Mouse (Mus musculus) forebrain, embryonic 11.5 days (tissue): ENCODE measurements around the gene Cdc14b. TPM values are rescaled to one million over a fixed set of nuclear protein-coding genes. Genes with fewer than 3 reads are reported as not detected.
A peak's percentile ranks its signal among the peaks of the same experiment; 100 is the strongest.

ENCODE experiments used
- ATAC-seq: fragments of 200-750 bp; cut with Nextera tagmentation; replicated peaks from 2 replicates; pipeline ENCODE4 v1.8.0; 2017; ENCODE audit warnings: moderate TSS enrichment; ENCODE audit not compliant: low FRiP score
- DNase-seq: peaks from one replicate; pipeline ENCODE4 v3.0.0-alpha.2; 2017; ENCODE audit warnings: low spot score
- H3K27ac ChIP-seq: fragments of 300-500 bp; sonication (generic); 2 replicates; pipeline ENCODE4 v1.5.1; 2014; ENCODE audit warnings: low read depth, low read length
- H3K27me3 ChIP-seq: fragments of 300-500 bp; sonication (generic); 2 replicates; pipeline ENCODE4 v1.6.1; 2014; ENCODE audit warnings: mild to moderate bottlenecking, low read length, mixed read lengths; ENCODE audit not compliant: control insufficient read depth, insufficient read depth
- H3K36me3 ChIP-seq: fragments of 300-500 bp; sonication (generic); 2 replicates; pipeline ENCODE4 v1.6.1; 2014; ENCODE audit warnings: mild to moderate bottlenecking, low read length, moderate library complexity, mixed read lengths; ENCODE audit not compliant: control insufficient read depth, insufficient read depth
- H3K4me1 ChIP-seq: fragments of 300-500 bp; sonication (generic); replicated peaks from 2 replicates; pipeline ENCODE4 v1.6.1; 2014; ENCODE audit warnings: low read length, mixed read lengths; ENCODE audit not compliant: control insufficient read depth, insufficient read depth
- H3K4me2 ChIP-seq: fragments of 300-500 bp; sonication (generic); 2 replicates; pipeline ENCODE4 v1.6.1; 2014; ENCODE audit warnings: low read depth, mild to moderate bottlenecking, low read length, moderate library complexity, mixed read lengths; ENCODE audit not compliant: severe bottlenecking
- H3K4me3 ChIP-seq: fragments of 300-500 bp; sonication (generic); 2 replicates; pipeline ENCODE4 v1.5.1; 2014; ENCODE audit warnings: low read depth, low read length
- H3K9ac ChIP-seq: fragments of 300-500 bp; sonication (generic); 2 replicates; pipeline ENCODE4 v1.6.1; 2014; ENCODE audit warnings: low read length
- H3K9me3 ChIP-seq: fragments of 300-500 bp; sonication (generic); 2 replicates; pipeline ENCODE4 v1.6.1; 2016; ENCODE audit warnings: low read length, mixed read lengths; ENCODE audit not compliant: control insufficient read depth
- WGBS: fragments of 180-500 bp; shearing (Covaris S2); extraction: QIAGEN DNeasy Blood & Tissue Kit; methylation state at CpG from one replicate; pipeline ENCODE4 v1.1.7; 2014; 5-methylcytosine and 5-hydroxymethylcytosine counted together
- polyA plus RNA-seq: library from polyadenylated mRNA; unstranded; fragments of >200 nt; fragmentation: Nextera tagmentation; extraction: Ambion mirVana; gene quantifications from 2 replicates; pipeline ENCODE4 v1.2.1, GENCODE M21; 2014

Gene Cdc14b
- polyA plus RNA-seq, 1 experiment from 2014 or later = 13.7 TPM

GRCm38 (mm10) chr13:64153083-64153682 lies 121.9 kb downstream of the Cdc14b start, which contains the start of gene Zfp367:
Zfp367 (minus strand) TSS chr13:64153202.
- peak within 1 kb of the TSS; percentile 93 for H3K27ac ChIP-seq
- no peaks in the 10 kb centered on the region; the same call in 1 of the 2 replicates for H3K27me3 ChIP-seq
- peak within 1 kb of the TSS; percentile 92 for H3K9ac ChIP-seq
- no peaks in the 10 kb centered on the region for H3K36me3 ChIP-seq
- peak; percentile 97 for ATAC-seq
- no peaks in the 10 kb centered on the region for H3K9me3 ChIP-seq
- under 1% methylated on average over 56 of the region's 56 CpGs for WGBS
- peak; percentile 99 for DNase-seq
- peak within 1 kb of the TSS; percentile 87 for H3K4me2 ChIP-seq
- H3K4me3 ChIP-seq = peak within 1 kb of the TSS; percentile 93
- H3K4me1 ChIP-seq = peaks cover 6% of the 10 kb centered on the region

DNA sequence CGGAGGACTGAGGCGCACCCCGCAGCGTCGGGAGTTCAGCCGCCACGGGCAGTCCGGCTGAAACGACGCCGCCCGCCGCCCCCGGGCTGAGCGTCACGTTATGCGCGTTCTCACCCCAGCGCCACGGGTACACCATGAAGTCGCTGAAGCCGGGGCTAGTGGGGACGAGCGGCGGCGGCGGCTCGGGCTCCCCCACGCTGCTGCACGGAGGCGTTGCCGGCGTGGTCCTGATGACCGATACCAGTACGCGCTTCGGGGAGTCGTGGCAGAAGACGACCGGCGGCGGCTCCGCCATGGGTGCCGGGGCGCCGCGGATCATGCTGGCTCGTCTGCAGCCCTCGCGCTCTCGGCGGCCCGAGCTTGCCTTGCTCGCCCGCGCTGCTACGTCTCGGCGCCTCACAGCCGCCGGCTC lies 122.4 kb downstream of the Cdc14b start:
- Histone ChIP-seq H3K4me2 (peak overlapping the region; percentile 87), H3K36me3 (no peaks in the 10 kb centered on the region), H3K9ac (peak overlapping the region; percentile 92), H3K27me3 (no peaks in the 10 kb centered on the region; the same call in 1 of the 2 replicates), H3K9me3 (no peaks in the 10 kb centered on the region), H3K4me1 (peaks cover 6% of the 10 kb centered on the region), H3K4me3 (peak overlapping the region; percentile 93), H3K27ac (peak overlapping the region; percentile 93)
- ATAC-seq = peak; percentile 46
- peak; percentile 81 for DNase-seq
- under 1% methylated on average over 61 of the region's 61 CpGs for WGBS

DNA sequence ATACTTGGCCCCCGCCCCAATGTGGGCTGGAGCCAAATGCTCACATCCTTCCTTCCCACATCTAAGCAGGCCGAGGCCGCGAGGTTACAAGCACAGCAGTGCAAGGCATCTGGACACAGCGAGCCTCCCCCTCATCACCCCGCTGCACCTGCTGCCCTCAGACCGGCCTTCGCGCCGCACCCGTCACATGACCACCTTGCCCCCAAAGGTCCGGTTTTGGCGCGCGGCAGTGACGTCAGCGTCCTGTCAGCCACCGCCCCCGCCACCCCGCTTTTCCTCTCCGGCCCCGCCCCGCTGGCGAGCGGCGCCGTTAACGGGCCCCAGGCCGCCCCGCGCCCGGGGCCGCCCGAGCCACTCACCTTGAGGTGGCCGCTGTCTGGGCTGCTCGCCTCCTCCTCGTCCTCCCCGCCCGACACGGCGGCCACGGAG lies 122.8 kb downstream of the Cdc14b start:
- Histone ChIP-seq H3K9ac (peak overlapping the region; percentile 92), H3K27ac (peak overlapping the region; percentile 93), H3K4me3 (peak overlapping the region; percentile 93), H3K36me3 (no peaks in the 10 kb centered on the region), H3K9me3 (no peaks in the 10 kb centered on the region), H3K4me2 (peak overlapping the region; percentile 87), H3K27me3 (no peaks in the 10 kb centered on the region; the same call in 1 of the 2 replicates), H3K4me1 (peaks cover 6% of the 10 kb centered on the region)
- peak; percentile 28 for ATAC-seq
- under 1% methylated on average over 42 of the region's 42 CpGs for WGBS
- peak; percentile 94 for DNase-seq

DNA sequence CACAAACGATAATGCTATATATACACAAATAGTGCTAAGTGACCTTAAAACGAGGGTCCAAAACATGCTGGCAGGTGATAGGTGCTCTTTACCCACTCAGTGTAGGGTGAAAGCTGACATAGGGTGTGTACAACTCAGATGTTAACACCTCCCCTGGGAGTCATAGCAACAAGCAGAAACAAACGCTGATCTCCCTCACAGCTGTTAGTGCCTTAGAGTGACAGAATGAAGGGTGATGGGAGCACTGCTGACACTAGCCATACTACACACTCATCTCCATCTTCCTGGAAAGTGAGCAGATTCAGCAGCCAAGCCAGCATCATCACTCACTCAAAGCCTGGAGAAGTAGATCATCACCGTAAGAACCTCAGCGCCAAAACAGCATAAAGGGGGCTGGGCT lies 125.0 kb downstream of the Cdc14b start:
- H3K4me2 ChIP-seq = 0 out of 2 replicates have a peak overlapping the region, but pooled peaks have one; percentile 18
- ATAC-seq = no peak
- 84% methylated on average over 5 of the region's 5 CpGs for WGBS
- no peak overlapping the region for H3K27ac ChIP-seq
- no peaks in the 10 kb centered on the region for H3K27me3 ChIP-seq
- H3K9me3 ChIP-seq = no peaks in the 10 kb centered on the region
- no peaks in the 10 kb centered on the region for H3K36me3 ChIP-seq
- no peak overlapping the region for H3K4me3 ChIP-seq
- H3K9ac ChIP-seq = no peak overlapping the region
- H3K4me1 ChIP-seq = peaks cover 6% of the 10 kb centered on the region
- DNase-seq = no peak

Other genes with a start within 250 kb of the Cdc14b start
- gene Hsd17b3, start 186.1 kb downstream of the Cdc14b start, polyA plus RNA-seq = 0.29 TPM in 1 of 2 replicates, not detected in the other
- gene Slc35d2, start 145.9 kb downstream of the Cdc14b start, polyA plus RNA-seq = 2.2 and 3.1 TPM in 2 replicates
- 27.2 and 29.8 TPM in 2 replicates for gene Zfp367, start 122.1 kb downstream of the Cdc14b start, polyA plus RNA-seq
- gene Habp4, start 113.5 kb downstream of the Cdc14b start, polyA plus RNA-seq = 20.4 and 22.5 TPM in 2 replicates
- 20.1 and 20.2 TPM in 2 replicates for gene Aaed1, start 37.4 kb upstream of the Cdc14b start, polyA plus RNA-seq
- 119 and 122 TPM in 2 replicates for gene Ctsl, start 95.6 kb upstream of the Cdc14b start, polyA plus RNA-seq
- 9.4 and 9.5 TPM in 2 replicates for gene Cdk20, start 157.0 kb upstream of the Cdc14b start, polyA plus RNA-seq
- gene Fam240b, start 222.5 kb upstream of the Cdc14b start, polyA plus RNA-seq = not detected in 2 replicates